Mouse (Mus musculus) urinary bladder, postnatal 25 days (tissue): ENCODE measurements around the gene Gm12184.
"Not testable (repeated sequence)": the region's sequence is repeated elsewhere in the genome, so short reads cannot be mapped to it uniquely, and the experiment has no call there.

ENCODE experiments used
- DNase-seq: peaks from one replicate; pipeline ENCODE4 v3.0.0; 2022; ENCODE audit warnings: low spot score

Gene Gm12184

GRCm38 (mm10) chr11:48825979-48826751 lies at the start of gene Gm12184, which contains the start of gene Trim7:
Gm12184 (minus strand) TSS chr11:48826655.
Trim7 (plus strand) TSS chr11:48826140.
- DNase-seq, result not testable (repeated sequence)

- DNase-seq, result not testable (repeated sequence)
Observed at GRCm38 (mm10) chr11:48875343-48875837, 48.9 kb upstream of the Gm12184 start.

GRCm38 (mm10) chr11:48874465-48874864 lies 48.0 kb upstream of the Gm12184 start:
- DNase-seq, result peak; percentile 47

GRCm38 (mm10) chr11:48873591-48874290 lies 47.3 kb upstream of the Gm12184 start:
- DNase-seq, result no peak

GRCm38 (mm10) chr11:48872695-48873300 lies 46.3 kb upstream of the Gm12184 start:
- no peak for DNase-seq

GRCm38 (mm10) chr11:48871817-48872541 lies 45.5 kb upstream of the Gm12184 start:
- DNase-seq, result peak; percentile 28

- peak; percentile 46 for DNase-seq
Observed at GRCm38 (mm10) chr11:48871201-48871772, 44.8 kb upstream of the Gm12184 start, which contains the start of gene Irgm1. Irgm1 (minus strand) TSS chr11:48871683.

GRCm38 (mm10) chr11:48870781-48871180 lies 44.3 kb upstream of the Gm12184 start:
- no peak for DNase-seq

- no peak for DNase-seq
Observed at GRCm38 (mm10) chr11:48869380-48870110, 43.1 kb upstream of the Gm12184 start.

- no peak for DNase-seq
Observed at GRCm38 (mm10) chr11:48866481-48866880, 40.0 kb upstream of the Gm12184 start.

- no peak for DNase-seq
Observed at GRCm38 (mm10) chr11:48863808-48864207, 37.4 kb upstream of the Gm12184 start.

- no peak for DNase-seq
Observed at GRCm38 (mm10) chr11:48862784-48863319, 36.4 kb upstream of the Gm12184 start.

GRCm38 (mm10) chr11:48859014-48859413 lies 32.6 kb upstream of the Gm12184 start:
- DNase-seq, result no peak

GRCm38 (mm10) chr11:48853474-48854180 lies 27.2 kb upstream of the Gm12184 start:
- DNase-seq, result peak; percentile 87

- no peak for DNase-seq
Observed at GRCm38 (mm10) chr11:48852624-48853473, 26.4 kb upstream of the Gm12184 start.

- no peak for DNase-seq
Observed at GRCm38 (mm10) chr11:48852190-48852589, 25.7 kb upstream of the Gm12184 start.

GRCm38 (mm10) chr11:48851270-48851995 lies 25.0 kb upstream of the Gm12184 start:
- no peak for DNase-seq

GRCm38 (mm10) chr11:48850240-48850639 lies 23.8 kb upstream of the Gm12184 start:
- DNase-seq, result no peak
